Mouse (Mus musculus) myocyte (in vitro differentiated cells): ENCODE results near the gene Mgat3.

Experiments used
- CEBPB ChIP-seq: IDR thresholded peaks from 2 replicates; pipeline ENCODE4 v1.6.1; 2011; ENCODE audit warnings: mild to moderate bottlenecking, moderate library complexity; ENCODE audit not compliant: poor library complexity, insufficient read depth, severe bottlenecking
- E2F4 ChIP-seq: IDR thresholded peaks from one replicate; pipeline ENCODE4 v1.6.1; 2011; ENCODE audit warnings: mild to moderate bottlenecking, control low read depth, moderate library complexity; ENCODE audit not compliant: insufficient read depth
- MAX ChIP-seq: IDR thresholded peaks from one replicate; pipeline ENCODE4 v1.6.1; 2011; ENCODE audit warnings: low read depth, mild to moderate bottlenecking, control low read depth
- MYOD1 ChIP-seq, 3 experiments: IDR thresholded peaks; one replicate each; pipeline ENCODE4 v1.6.1; 2011; ENCODE audit warnings: control low read depth in 2 of 3, low read depth in 2 of 3, mild to moderate bottlenecking in 2 of 3, moderate library complexity in 1 of 3; ENCODE audit not compliant: insufficient read length in 2 of 3, control insufficient read depth in 1 of 3
- POLR2A ChIP-seq: IDR thresholded peaks from one replicate; pipeline ENCODE4 v1.6.1; 2011; ENCODE audit warnings: low read depth, mild to moderate bottlenecking, control low read depth, moderate library complexity; ENCODE audit not compliant: insufficient read length
- POLR2AphosphoS2 ChIP-seq: IDR thresholded peaks from one replicate; pipeline ENCODE4 v1.6.1; 2011; ENCODE audit warnings: low read depth, control low read depth; ENCODE audit not compliant: insufficient read length
- TCF12 ChIP-seq: IDR thresholded peaks from one replicate; pipeline ENCODE4 v1.6.1; 2011; ENCODE audit warnings: mild to moderate bottlenecking, control low read depth; ENCODE audit not compliant: poor library complexity, insufficient read depth, severe bottlenecking
- TCF3 ChIP-seq: IDR thresholded peaks from one replicate; pipeline ENCODE4 v1.6.1; 2011; ENCODE audit warnings: low read depth, control low read depth; ENCODE audit not compliant: insufficient read length
- USF1 ChIP-seq: IDR thresholded peaks from one replicate; pipeline ENCODE4 v1.6.1; 2011; ENCODE audit warnings: low read depth, mild to moderate bottlenecking, control low read depth, moderate library complexity

GRCm38 (mm10) chr15:80140302-80140701, 33.2 kb upstream of the Mgat3 start:
- TF ChIP-seq POLR2A (no peak), MYOD1 (IDR thresholded peaks at IDR 0.05; ENCODE audit: control insufficient read depth in 1 of 3, insufficient read length in 2 of 3, low read depth in 2 of 3) (no peak), CEBPB (no peak), USF1 (no peak), TCF12 (no peak), E2F4 (no peak), MAX (no peak), TCF3 (no peak), POLR2AphosphoS2 (no peak)
